Mouse (Mus musculus): ENCODE results near the gene Klra5. TPM values are rescaled to one million over a fixed set of nuclear protein-coding genes. Genes with fewer than 3 reads are reported as not detected.
"Not testable (repeated sequence)": the region's sequence is repeated elsewhere in the genome, so short reads cannot be mapped to it uniquely, and the experiment has no call there.

The Klra5 gene
- not detected in 2 replicates for polyA plus RNA-seq (2015; fragmentation: Nextera tagmentation; extraction: Ambion mirVana)

DNA sequence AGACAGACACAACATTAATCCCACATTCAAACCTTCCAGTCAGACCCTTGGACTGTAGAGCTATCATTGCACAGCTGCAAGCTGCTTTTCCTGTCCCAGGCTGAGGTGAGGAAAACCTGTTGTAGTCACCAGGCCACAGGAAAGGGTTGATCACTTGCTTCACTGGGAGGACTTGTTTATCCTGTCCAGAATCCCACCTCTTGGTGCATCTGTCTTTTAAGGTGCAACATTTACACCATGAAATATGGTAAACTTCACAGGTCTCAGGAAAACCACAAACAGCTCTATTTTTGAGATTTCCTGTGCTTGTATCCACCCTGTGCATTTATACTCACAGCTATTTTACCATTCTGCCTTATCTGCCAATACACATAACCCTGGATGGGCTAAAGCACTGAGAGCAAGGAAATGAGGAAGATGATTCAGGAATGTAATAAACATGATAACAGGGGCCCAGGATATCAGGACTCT, at the start of gene Klra5:
Klra5 (minus strand) TSS at position 175 of the 471 bp plus-strand sequence.
- H3K27me3 ChIP-seq; H3K9ac ChIP-seq; H3K27ac ChIP-seq; ATAC-seq (ENCODE audit: low read depth); H3K36me3 ChIP-seq; DNase-seq; H3K9me3 ChIP-seq (replicated peaks); H3K4me2 ChIP-seq; H3K4me3 ChIP-seq (replicated peaks); H3K4me1 ChIP-seq (replicated peaks): not testable (repeated sequence)

DNA sequence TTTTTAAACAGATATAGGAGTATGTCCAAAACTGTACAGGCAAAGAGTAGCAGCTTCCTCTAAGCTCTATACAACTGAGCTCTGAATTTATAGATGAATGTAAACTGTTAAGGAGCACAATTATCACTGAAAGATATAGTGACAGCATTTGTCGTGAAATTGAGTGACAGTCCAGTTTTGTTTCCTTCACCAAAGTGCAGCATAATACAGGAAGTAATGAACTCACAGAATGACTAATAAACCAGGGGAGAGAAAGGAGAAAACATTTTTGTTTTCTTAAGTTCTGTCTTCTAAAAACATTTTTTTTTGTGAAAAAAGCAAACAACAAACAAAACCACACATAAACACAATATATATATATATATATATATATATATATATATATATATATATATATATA, 454 bp downstream of the Klra5 start:
- Histone ChIP-seq H3K4me3 (replicated peaks) (no peak overlapping the region), H3K9me3 (replicated peaks) (0 out of 2 replicates have a peak, but pooled peaks cover 3% of the 10 kb centered on the region), H3K27me3 (no peaks in the 10 kb centered on the region), H3K4me2 (no peak overlapping the region), H3K27ac (no peak overlapping the region), H3K36me3 (no peaks in the 10 kb centered on the region), H3K9ac (no peak overlapping the region), H3K4me1 (replicated peaks) (no peaks in the 10 kb centered on the region)
- DNase-seq = no peak
- WGBS (ENCODE audit: insufficient replicate concordance) = 41% methylated on average over 1 of the region's 1 CpGs
- ATAC-seq (ENCODE audit: low read depth) = no peak

DNA sequence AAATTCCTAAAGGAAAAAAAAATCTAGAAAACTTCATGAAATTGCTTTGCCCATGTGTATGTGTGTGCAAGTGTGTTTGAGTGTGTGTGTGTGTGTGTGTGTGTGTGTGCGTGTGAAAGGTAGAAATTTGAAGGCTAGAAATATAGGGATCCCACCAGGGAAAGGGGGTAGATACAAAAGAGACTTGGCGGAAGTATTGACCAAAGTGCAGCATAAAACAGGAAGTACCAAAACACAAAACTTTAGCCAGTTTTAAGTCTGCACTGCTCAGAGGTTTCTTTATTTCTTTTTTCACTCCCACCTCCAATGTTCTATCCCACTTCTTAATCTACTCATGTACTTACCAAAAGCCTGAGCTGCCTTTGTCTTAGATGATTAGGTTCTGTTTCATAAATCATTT, 34.9 kb downstream of the Klra5 start:
- no peak overlapping the region for H3K4me2 ChIP-seq
- 0 out of 2 replicates have a peak, but pooled peaks cover 4% of the 10 kb centered on the region for H3K9me3 ChIP-seq (replicated peaks)
- ATAC-seq (ENCODE audit: low read depth) = no peak
- no peak overlapping the region for H3K4me3 ChIP-seq (replicated peaks)
- H3K9ac ChIP-seq = no peak overlapping the region
- H3K27ac ChIP-seq = no peak overlapping the region
- no peaks in the 10 kb centered on the region for H3K36me3 ChIP-seq
- WGBS (ENCODE audit: insufficient replicate concordance) = 58% methylated on average over 2 of the region's 2 CpGs
- H3K27me3 ChIP-seq = no peaks in the 10 kb centered on the region
- no peak for DNase-seq
- no peaks in the 10 kb centered on the region for H3K4me1 ChIP-seq (replicated peaks)

DNA sequence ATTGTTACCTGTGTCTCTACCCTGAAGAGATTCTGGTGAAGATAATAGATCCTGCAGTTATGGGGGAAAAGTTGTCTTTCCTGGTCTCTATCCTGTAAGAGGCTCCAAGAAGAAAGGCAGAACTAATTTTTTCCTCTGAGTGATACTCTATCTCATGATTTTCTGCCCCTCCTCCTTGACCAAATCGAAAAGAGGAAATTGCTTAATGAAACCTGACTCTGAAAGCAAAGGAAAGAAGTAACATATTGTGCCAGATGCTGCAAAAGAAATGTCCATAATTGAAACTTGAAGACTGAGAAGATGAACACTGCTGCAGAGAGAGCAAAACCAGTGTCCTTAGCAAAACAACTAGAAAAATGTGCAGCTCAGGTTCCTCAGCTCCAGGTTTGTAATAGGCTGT, 40.9 kb downstream of the Klra5 start, which contains the start of gene Klra17:
Klra17 (minus strand) TSS at position 124 of the 400 bp plus-strand sequence.
- DNase-seq = no peak

DNA sequence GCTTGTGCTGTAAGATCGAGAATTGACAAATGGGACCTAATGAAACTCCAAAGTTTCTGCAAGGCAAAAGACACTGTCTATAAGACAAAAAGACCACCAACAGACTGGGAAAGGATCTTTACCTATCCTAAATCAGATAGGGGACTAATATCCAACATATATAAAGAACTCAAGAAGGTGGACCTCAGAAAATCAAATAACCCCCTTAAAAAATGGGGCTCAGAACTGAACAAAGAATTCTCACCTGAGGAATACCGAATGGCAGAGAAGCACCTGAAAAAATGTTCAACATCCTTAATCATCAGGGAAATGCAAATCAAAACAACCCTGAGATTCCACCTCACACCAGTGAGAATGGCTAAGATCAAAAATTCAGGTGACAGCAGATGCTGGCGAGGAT, 55.1 kb downstream of the Klra5 start, which contains the start of gene Gm17631:
Gm17631 (plus strand) TSS at position 301 of the 400 bp plus-strand sequence.
- not testable (repeated sequence) for H3K27me3 ChIP-seq; H3K4me3 ChIP-seq (replicated peaks); H3K4me1 ChIP-seq (replicated peaks); H3K4me2 ChIP-seq; H3K27ac ChIP-seq; H3K9ac ChIP-seq; H3K9me3 ChIP-seq (replicated peaks); H3K36me3 ChIP-seq; ATAC-seq (ENCODE audit: low read depth); DNase-seq
- WGBS (ENCODE audit: insufficient replicate concordance) = no CpG with 5 or more reads among the region's 3 CpGs

More for the DNA sequence above, 40.9 kb downstream of the Klra5 start, which contains the start of gene Klra17:
- WGBS (ENCODE audit: insufficient replicate concordance) = 21% methylated on average over 1 of the region's 1 CpGs
- 0 out of 2 replicates have a peak, but pooled peaks cover 4% of the 10 kb centered on the region for H3K9me3 ChIP-seq (replicated peaks)
- no peak within 1 kb of the TSS for H3K4me3 ChIP-seq (replicated peaks)
- no peak within 1 kb of the TSS for H3K4me2 ChIP-seq
- H3K4me1 ChIP-seq (replicated peaks) = no peaks in the 10 kb centered on the region
- no peaks in the 10 kb centered on the region for H3K27me3 ChIP-seq
- ATAC-seq (ENCODE audit: low read depth) = no peak
- no peak within 1 kb of the TSS for H3K9ac ChIP-seq
- H3K27ac ChIP-seq = no peak within 1 kb of the TSS
- no peaks in the 10 kb centered on the region for H3K36me3 ChIP-seq

Other genes starting within 250 kb of the Klra5 start
- not detected in 2 replicates for gene Klrc1, start 238.7 kb downstream of the Klra5 start, polyA plus RNA-seq (2015; fragmentation: Nextera tagmentation; extraction: Ambion mirVana)
- not detected in 2 replicates for gene Klri1, start 200.5 kb downstream of the Klra5 start, polyA plus RNA-seq (2015; fragmentation: Nextera tagmentation; extraction: Ambion mirVana)
- not detected in 2 replicates for gene Klri2, start 177.2 kb downstream of the Klra5 start, polyA plus RNA-seq (2015; fragmentation: Nextera tagmentation; extraction: Ambion mirVana)
- gene Gm156, start 133.4 kb downstream of the Klra5 start, polyA plus RNA-seq (2015; fragmentation: Nextera tagmentation; extraction: Ambion mirVana) = not detected in 2 replicates
- gene Gm17631, start 55.0 kb downstream of the Klra5 start, polyA plus RNA-seq (2015; fragmentation: Nextera tagmentation; extraction: Ambion mirVana) = not detected in 2 replicates
- gene Klra17, start 41.0 kb downstream of the Klra5 start, polyA plus RNA-seq (2015; fragmentation: Nextera tagmentation; extraction: Ambion mirVana) = 0.12 TPM in 1 of 2 replicates, not detected in the other
- gene Klra6, start 109.3 kb upstream of the Klra5 start, polyA plus RNA-seq (2015; fragmentation: Nextera tagmentation; extraction: Ambion mirVana) = not detected in 2 replicates
- not detected in 2 replicates for gene Klra4, start 149.6 kb upstream of the Klra5 start, polyA plus RNA-seq (2015; fragmentation: Nextera tagmentation; extraction: Ambion mirVana)
- not detected in 2 replicates for gene Klra8, start 212.2 kb upstream of the Klra5 start, polyA plus RNA-seq (2015; fragmentation: Nextera tagmentation; extraction: Ambion mirVana)